Mouse (Mus musculus) CH12F3 (cell line): ENCODE results near the gene Kcnh1.

ENCODE experiments used
- in situ Hi-C: fragments of 300-500 bp; cut with MboI; formaldehyde crosslinking; loops from 2 replicates; pipeline ENCODE4 v1.14.3; 2020; ENCODE audit warnings: low sequenced_read_pairs

Kcnh1 gene

DNA sequence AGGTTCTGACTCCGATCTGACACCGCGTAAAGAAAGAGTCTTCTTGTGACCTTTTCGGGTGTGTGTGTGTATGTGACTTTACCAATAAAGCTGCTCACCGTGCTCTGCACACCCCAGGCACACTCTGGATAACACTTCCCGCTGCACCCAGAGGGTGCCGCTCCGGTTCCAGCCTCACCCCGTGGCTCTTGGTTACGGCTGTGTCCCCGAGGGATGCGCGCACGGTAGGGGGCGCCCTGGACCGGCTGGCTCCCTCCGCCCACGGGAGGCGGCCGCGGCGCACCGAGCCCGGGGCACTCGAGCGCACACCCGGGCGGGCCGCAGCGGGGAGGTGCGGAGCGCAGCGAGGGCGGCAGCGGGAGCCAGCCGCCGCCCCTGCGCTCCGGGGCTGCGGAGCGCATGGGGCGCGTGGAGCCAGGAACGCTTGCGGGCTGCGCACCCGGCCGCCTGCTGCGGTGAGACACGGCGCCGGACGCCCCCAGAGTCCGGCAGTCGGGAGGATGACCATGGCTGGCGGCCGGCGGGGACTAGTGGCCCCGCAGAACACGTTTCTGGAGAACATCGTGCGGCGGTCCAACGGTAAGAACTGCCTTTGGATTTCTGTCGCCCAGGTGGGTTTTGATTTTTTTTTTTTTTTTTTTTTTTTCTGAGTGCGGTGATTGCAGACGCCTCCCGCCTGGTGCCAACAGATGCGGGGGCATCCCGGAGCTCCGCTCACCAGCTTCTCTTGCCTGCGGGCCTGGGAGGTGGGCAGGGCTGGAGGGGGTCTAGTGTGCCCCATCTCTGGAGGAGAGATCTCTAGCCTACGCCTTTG, at the start of gene Kcnh1:
TSS of gene Kcnh1 (plus strand) at position 267 of the 814 bp plus-strand sequence.
- in situ Hi-C loops, result loop anchor here (10.0 kb wide), 1 partner anchor 514 kb away; no protein-coding TSS in a partner anchor

DNA sequence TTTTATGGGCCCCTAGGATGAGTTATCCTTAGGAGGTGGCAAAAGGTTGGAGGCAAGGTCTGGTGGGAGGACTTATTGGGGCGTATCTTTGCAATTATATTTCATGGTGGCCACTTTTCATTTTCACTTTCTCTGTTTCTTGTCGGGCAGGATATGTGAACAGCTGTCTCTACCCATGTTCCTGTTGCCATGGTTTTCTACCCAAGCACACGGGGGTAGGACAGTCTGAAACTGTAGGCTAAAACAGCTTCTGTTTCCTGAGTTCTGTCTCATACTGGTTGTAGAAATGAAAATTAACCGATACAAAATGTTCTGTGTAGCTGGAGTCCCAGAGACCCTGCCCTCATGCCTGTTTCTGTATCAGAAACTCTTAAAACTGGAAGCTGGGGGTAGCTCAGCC, 39.4 kb upstream of the Kcnh1 start:
- in situ Hi-C loops, result no loop called here

DNA sequence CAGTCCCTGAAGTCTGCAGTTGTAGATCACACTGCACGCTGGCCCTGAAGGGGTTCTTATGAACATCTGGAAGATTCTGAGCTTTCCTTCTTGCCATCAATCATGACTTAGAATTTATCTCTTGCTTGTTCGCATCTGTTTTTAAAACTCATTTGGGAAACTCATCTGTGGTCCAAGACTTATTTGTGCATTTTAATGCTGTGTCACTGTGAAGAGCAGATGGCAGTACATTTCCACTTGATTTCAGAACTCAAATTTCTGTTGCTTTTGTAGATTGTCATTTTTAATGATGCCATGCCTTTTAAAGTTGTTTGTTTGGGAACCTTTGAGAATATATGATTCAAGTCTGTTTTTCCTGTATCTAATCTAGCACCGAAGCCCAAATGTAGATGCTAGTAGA, 19.1 kb upstream of the Kcnh1 start:
- in situ Hi-C loops, result no loop called here

DNA sequence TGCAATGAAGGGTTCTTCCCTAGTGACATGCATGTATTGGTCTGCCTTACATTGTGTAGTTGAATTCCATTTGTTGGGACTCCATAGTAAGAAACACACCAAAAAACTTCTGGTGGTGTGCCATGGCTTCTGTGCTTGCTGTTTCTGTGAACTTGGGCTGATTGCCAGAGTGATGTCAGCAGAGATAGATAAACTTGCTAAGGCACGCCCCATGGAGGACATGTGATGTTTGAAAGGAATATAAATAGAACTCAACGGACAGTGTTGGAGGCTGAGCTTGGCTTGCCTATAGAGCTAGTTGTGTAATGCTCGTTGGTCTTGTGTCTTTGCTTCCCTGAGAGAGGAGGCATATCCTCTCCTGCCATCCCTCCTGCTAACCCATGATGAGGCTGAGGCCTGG, 10.7 kb upstream of the Kcnh1 start:
- in situ Hi-C loops, result no loop called here

DNA sequence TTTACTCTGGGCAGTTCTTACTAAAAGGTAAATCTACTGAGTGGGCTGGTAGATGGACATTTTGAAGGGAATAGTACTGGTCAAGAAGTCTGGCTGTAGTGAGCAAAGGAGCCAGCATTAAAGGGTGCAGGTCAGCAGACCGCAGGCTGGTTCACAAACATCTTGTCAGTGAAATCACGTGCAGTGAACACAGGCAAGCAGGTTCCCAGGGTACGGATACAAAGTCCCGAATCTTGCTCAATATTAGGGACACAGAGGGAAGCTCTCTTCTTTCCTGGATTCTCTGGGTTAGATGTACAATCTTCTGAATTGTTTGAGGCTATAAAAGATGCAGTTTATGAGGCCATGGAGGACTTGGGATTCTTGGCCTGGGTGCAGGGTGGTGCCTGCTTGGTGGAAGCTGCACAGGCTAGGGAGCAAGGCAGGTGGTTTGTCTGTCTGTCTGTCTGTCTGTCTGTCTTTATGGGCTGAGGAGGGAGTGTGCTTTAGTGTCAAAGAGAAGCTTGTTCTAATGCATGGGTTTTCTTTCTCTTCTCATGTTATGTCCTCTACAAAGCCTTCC, 8.8 kb upstream of the Kcnh1 start:
- in situ Hi-C loops, result no loop called here

DNA sequence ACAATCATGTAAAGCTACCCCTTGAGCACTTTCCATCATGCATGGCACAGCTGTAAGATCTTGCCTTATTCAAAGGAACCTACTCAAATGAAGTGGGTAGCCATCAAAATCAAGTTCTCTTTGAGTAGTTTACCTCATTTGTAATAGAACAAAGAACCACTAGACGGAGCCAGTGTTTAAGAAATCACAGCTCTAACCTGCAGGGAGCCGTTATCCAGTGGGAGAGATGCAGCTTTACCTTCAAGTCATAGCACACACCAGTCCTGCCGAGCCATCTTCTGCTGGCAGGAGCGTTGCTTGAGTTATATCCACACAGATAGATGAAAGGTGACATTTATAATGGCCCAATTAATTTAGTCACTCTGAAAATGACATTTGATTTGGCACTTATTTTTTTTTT, 1.5 kb upstream of the Kcnh1 start:
- in situ Hi-C loops, result no loop called here

DNA sequence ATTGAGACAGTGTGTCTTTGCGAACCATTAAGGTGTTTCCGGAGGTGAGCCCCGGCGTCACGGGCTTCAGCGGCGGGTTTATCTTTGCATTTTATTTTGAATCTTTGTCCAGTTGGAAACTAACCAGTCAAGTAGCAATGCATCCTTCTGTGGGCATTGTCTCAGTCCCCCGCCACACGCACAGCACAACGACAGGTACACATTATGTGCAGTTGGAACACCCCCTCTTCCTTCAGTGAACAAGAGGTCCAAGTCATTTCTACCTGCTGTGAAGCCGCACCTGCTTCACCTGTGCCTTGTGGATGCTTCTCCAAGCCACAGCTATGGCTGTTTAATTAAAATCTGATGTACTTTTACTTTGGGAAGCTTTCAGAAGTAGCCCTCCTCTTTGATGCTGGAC, 803 bp upstream of the Kcnh1 start:
- in situ Hi-C loops, result loop anchor here (10.0 kb wide), 1 partner anchor 515 kb away; no protein-coding TSS in a partner anchor

DNA sequence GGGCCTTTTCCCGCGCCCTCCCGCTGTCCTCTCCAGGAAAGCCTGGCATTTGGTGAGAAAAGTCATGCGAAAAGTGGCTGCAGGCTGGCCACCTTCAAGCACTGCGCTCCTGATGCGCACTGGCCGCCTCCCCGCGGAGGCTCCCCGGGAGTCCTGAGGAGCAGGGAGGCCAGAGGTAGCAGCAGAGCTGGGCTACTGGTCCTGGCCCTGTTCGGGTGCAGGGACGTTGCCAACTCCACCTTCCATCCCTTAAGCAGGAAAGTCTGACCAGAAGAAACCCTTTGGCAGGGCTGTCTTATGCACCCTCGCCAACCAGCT, 707 bp downstream of the Kcnh1 start:
- in situ Hi-C loops, result loop anchor here (10.0 kb wide), 1 partner anchor 514 kb away; no protein-coding TSS in a partner anchor

DNA sequence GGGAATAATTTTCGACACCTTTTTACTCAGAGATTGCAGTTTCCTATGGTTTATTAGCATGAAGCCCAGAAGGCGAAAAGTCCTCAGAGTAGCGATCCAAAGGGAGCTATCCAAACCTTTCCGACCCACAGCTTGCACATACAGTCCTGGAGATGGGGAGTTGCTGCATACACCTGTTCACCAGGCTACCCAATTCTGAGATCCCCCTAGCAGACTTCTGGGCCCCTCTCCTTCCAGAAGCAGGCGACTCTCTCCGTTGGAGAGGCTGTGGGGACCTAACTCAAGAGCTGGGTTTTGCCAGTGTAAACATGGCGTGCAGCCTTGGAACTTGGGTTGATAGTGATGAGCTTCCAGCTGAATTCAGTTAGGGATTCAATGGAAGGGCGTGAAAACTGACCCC, 1.3 kb downstream of the Kcnh1 start:
- in situ Hi-C loops, result loop anchor here (10.0 kb wide), 1 partner anchor 513 kb away; no protein-coding TSS in a partner anchor

DNA sequence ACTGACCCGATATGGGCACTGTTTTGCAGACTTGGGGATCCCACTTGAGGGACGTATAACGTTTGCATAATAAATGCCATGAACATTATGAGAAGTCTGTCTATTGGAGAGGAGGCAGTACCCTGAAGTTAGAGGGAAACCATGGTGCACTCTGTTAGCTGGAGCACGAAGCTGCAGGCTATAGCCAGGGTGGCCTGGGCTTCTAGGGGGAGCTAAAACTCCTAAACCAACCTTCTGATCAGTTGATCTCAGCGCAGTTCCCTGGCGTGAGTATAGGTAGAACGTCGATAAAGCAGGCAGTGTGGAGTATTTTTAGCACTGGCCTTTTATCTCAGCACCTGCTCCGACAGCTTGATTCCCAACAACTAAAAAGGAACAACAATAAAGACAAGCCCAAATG, 2.1 kb downstream of the Kcnh1 start:
- in situ Hi-C loops, result loop anchor here (10.0 kb wide), 1 partner anchor 512 kb away; no protein-coding TSS in a partner anchor

DNA sequence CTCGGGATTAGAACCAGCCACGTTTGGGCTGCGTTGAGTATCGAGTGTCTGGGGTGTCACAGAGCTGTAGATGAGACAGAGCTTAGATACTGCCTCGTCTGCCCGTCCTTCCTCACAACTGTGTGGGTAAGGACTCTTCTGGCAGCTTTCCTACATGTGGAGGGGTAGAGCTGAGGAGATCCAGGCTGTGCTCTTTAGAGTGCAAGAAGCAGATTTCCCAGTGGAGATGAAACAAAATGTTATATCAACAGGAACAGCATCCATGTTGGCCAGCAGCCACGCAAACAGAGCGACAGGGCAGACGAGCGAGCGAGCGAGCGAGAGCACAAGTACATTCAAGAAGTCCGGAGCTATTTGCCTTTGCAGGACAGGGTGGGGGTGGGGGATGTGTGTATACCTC, 3.1 kb downstream of the Kcnh1 start:
- in situ Hi-C loops, result loop anchor here (10.0 kb wide), 1 partner anchor 511 kb away; no protein-coding TSS in a partner anchor

DNA sequence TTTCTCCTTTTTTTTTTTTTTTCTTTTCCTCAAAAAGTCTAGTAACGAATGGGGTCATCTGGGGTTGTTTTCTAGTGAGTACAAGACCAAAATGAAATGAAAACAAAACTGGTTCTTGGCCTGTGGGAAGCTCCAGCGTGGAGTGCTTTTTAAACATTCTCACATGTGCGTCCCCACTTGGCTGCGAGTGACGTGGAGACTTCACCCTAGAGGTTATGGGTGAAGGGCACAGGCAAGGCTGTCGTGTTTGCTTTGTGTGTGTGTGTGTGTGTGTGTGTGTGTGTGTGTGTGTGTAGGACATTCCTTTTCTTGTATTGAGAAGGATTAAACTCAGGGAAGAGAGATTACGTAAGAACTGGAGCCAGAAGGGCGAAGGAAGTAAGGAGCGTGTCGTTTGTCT, 6.9 kb downstream of the Kcnh1 start:
- in situ Hi-C loops, result loop anchor here (10.0 kb wide), 1 partner anchor 507 kb away; no protein-coding TSS in a partner anchor

DNA sequence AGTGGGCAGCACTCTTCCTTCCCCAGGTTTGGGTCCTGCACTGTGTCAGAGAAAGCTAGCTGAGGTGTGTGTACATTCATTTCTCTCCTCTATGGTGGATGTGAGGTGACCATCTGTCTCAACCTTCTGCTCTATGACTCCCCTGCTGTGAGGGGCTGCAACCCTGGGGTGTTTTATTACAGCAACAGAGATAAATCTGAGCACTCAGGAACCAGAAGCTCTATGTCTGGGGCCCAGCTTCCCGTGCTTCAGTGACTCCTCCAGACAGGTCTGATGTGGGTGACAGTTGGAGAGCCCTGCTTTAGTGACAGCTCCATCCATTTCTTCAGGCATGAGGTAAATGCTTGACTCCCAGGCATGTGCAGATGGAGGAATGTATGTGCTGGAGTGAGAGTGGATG, 12.4 kb downstream of the Kcnh1 start:
- in situ Hi-C loops, result no loop called here

DNA sequence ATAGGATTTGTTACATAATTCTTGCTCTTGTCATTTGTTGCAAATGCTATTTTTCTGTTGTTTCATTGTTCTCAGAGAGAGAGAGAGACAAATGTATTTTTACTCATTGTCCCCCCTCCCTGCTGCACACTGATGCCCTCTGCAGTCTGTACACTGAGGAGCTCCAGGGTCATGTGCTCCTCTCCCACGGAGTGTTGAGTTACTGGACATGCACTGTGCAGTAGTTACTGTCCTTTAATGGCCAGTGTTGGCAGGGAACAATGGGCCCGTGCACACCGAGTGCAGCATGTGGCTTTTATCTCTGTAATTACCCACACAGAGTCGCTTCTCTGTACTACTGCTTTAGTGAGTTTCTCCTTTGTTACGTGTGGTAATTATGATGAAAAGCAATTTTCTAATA, 17.4 kb downstream of the Kcnh1 start:
- in situ Hi-C loops, result no loop called here

DNA sequence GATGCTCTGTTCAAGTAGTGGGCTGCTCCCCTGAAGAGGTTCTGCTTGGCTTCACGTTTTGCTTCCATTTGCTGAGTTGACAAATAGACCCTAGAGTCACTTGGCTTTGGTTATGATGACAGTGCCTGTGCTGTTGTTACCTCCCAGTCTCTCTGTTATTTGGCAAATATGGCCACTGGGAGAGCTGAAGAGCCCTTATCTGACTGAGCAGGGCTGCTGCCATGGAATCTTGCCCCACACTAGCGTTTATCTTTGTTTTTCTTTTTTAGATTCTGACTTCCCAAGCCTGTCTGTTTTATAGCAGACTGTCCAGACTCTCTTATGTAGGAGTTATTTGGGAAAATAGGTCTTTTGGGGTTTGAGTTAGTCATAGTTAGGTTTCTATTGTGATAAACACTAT, 21.9 kb downstream of the Kcnh1 start:
- in situ Hi-C loops, result no loop called here

DNA sequence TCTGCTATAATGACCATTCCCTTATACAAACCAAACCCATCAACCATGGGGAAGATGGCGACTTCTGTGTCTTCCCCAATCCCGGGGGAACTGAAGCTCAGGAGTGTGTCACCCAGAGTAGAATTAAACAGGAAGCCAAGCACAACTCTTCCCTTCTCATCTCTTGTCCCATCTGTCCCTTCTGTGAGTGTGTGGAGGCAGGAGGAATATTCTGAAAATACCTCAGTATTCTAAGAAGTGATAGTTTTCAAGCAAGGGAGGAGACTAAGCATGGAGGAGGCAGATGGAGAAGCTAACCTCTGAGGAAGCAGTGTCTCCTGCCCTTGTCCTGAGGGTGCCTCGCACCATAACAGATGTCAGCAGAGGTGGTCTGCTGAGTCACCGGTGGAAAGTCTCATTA, 24.1 kb downstream of the Kcnh1 start:
- in situ Hi-C loops, result no loop called here

DNA sequence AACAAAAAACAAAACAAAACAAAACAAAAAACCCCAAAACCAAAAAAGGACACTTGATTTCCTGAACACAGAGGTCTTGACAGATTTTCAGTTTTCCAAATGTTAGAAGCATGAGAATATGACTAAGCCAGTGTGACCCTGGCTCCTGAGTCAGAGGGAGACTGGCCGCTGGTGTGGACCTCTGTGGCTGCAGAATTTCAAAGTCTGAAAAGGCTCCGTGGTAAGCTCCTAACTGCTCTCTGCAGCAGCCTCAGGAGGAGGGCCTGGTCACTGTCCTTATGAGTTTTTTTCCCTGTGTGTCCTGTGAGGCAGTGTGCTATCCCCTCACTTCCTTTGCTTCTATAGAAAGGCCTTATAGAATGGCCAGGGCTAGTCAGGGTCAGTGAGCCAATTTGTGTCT, 29.6 kb downstream of the Kcnh1 start:
- in situ Hi-C loops, result no loop called here

DNA sequence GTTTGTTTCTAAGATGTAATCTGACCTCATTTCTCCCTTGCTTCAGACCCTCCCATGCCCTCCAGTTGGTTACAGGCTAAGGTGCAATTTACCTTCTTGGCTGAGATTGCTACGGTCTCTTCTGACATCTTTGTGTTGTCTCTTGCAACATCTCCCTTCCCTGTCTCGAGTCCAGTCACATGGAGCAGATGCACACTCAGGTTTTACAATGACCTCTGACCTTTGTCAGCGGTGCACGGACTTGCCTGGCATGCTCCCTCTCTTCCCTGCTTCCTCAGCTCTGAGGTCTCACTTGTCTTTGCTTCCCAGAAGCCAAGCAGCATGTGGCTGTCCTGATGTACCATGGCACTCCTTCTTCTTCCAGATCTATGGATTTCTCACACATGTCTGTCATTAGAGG, 33.6 kb downstream of the Kcnh1 start:
- in situ Hi-C loops, result no loop called here

DNA sequence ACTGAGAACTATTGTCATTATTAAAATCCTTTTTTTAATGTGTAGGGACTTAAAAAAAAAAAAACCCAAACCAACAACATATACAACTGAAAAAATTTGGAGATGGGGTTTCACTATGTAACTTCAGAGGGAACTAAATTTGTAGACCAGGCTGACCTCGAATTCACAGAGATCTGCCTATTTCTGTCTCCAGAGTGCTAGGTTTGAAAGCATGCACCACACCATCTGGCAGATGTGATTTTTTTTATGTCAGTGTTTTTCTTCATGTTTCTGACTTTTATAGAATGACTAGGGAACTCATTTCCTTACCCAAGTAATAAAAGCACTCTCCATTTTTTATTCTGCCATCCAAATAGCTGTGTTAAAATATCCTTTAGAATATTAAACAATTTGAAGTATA, 42.1 kb downstream of the Kcnh1 start:
- in situ Hi-C loops, result no loop called here

DNA sequence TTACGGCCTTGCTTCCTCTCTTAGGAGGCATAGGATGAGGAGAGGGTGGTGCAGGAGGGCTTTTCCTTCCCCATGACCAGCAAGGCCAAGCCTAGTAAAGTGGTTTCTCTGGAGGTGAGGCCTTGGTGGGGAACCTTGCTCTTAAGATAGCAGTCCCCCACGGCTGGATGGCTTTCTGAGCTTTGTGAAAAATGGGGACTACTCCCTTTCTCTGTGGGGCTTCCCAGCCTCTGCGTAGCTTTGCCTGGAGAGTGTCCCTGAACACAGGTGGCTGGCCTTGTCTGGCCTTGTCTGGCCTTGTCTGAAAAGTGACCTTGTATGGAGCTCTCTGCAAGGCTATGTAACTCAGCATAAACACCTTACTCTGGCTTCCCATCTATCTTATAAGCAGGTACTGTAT, 56.3 kb downstream of the Kcnh1 start:
- in situ Hi-C loops, result no loop called here

DNA sequence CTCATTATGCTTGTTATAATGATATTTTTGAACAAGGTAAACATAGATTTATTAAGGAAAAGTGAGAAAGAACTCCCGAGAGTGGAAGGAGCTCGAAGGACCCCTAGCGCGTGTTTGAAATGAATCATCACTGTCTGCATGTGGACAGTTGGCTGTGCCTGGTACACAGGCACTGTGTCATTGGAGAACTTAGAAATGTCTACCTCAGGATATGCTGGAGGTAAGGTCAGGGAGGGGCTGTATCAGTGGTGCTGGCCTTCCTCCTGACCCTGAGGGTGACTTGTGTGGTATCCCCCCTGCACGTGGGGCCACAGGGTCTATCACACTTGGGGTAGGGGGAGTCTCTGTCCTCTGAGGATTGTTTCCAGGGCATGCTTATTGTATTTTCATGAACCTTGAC, 68.6 kb downstream of the Kcnh1 start:
- in situ Hi-C loops, result no loop called here

DNA sequence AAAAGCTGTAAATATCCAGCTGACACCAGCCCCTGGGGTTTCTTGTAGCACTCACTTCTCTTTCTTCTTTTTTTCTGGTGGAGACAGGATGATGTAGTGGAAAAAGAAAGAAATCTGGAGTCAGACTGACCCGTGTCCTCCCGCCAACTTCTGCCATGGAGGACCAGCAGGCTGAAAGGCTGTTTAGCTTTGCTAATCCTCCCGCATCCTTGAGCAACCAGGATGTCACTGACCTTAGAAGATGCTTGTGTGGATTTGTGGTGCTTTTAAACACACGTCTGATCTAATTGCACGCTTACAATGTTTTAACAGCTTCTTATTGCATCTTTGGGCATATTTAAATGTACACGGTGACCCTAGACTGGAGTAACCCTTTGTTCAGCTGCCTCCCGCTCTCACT, 69.0 kb downstream of the Kcnh1 start:
- in situ Hi-C loops, result no loop called here
